Mouse (Mus musculus) neural tube, embryonic 12.5 days (tissue): ENCODE results near the gene Cmbl. TPM values are rescaled to one million over a fixed set of nuclear protein-coding genes. Genes with fewer than 3 reads are reported as not detected.

Experiments
- ATAC-seq: fragments of 200-750 bp; cut with Nextera tagmentation; 2 replicates; pipeline ENCODE4 v1.8.0; 2017; ENCODE audit warnings: low read depth, mild to moderate bottlenecking, moderate TSS enrichment, moderate library complexity; ENCODE audit not compliant: low FRiP score
- H3K27ac ChIP-seq: fragments of 300-500 bp; sonication (generic); 2 replicates; pipeline ENCODE4 v1.5.1; 2016
- H3K27me3 ChIP-seq: fragments of 300-500 bp; sonication (generic); replicated peaks from 2 replicates; pipeline ENCODE4 v1.6.1; 2016; ENCODE audit warnings: mild to moderate bottlenecking
- H3K36me3 ChIP-seq: fragments of 300-500 bp; sonication (generic); 2 replicates; pipeline ENCODE4 v1.6.1; 2016; ENCODE audit warnings: mild to moderate bottlenecking
- H3K4me1 ChIP-seq: fragments of 300-500 bp; sonication (generic); 2 replicates; pipeline ENCODE4 v1.6.1; 2016
- H3K4me2 ChIP-seq: fragments of 300-500 bp; sonication (generic); replicated peaks from 2 replicates; pipeline ENCODE4 v1.6.1; 2016; ENCODE audit warnings: mild to moderate bottlenecking
- H3K4me3 ChIP-seq: fragments of 300-500 bp; sonication (generic); 2 replicates; pipeline ENCODE4 v1.5.1; 2016
- H3K9ac ChIP-seq: fragments of 300-500 bp; sonication (generic); 2 replicates; pipeline ENCODE4 v1.6.1; 2016; ENCODE audit warnings: mild to moderate bottlenecking
- H3K9me3 ChIP-seq: fragments of 300-500 bp; sonication (generic); 2 replicates; pipeline ENCODE4 v1.6.1; 2016; ENCODE audit warnings: mild to moderate bottlenecking
- WGBS: fragments of 180-500 bp; shearing (Covaris S2); methylation state at CpG from one replicate; pipeline ENCODE4 v1.1.7; 2016; 5-methylcytosine and 5-hydroxymethylcytosine counted together
- polyA plus RNA-seq: library from polyadenylated mRNA; unstranded; fragments of >200 nt; fragmentation: Nextera tagmentation; extraction: Ambion mirVana; gene quantifications from 2 replicates; pipeline ENCODE4 v1.2.1, GENCODE M21; 2016

The Cmbl gene
- polyA plus RNA-seq, 1 experiment from 2014 or later, result 3.0 TPM

DNA sequence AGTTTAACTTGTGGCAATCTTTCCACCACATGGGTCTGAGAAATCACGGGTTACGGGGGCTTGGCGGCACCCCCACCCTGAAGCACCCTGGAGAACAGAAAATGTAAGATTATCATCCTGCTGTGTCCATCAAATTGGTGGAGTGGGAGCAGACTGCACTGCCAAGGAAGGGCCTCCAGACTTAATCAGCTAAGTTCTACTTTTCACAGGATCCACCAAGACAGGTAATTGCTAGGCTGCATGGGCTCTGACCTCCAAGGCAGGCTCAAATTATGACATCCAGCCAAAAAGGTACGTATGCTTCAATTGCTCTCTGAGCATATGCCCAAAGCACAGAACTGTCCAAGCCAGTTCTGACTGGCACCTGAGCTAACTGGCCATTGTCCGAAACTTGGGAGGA lies 25.0 kb downstream of the Cmbl start:
- Histone ChIP-seq H3K4me1 (no peaks in the 10 kb centered on the region), H3K4me2 (no peak overlapping the region), H3K36me3 (peaks cover 63% of the 10 kb centered on the region), H3K27ac (no peak overlapping the region), H3K9ac (no peak overlapping the region), H3K27me3 (no peaks in the 10 kb centered on the region), H3K9me3 (no peaks in the 10 kb centered on the region), H3K4me3 (no peak overlapping the region)
- WGBS, result 95% methylated on average over 5 of the region's 5 CpGs
- no peak for ATAC-seq

DNA sequence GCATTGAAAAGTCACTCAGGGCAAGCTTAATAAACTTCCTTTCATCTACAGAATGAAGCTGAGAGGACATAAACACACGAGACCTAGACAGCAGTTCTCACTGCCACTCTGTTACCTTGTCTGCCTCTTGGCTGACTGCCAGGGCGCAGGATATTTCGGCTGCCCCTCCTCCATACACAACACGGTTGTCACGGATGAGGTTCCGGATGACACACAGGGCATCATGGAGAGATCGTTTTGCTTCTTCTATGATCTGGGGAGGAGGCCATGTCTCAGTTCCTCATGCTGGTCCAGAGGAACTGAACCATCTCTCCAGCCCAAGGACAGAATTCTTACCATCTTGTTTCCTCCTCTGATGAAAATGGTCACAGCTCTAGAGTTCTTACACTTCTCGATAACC lies 27.3 kb downstream of the Cmbl start:
- no peaks in the 10 kb centered on the region for H3K27me3 ChIP-seq
- 94% methylated on average over 8 of the region's 8 CpGs for WGBS
- H3K4me3 ChIP-seq, result no peak overlapping the region
- H3K4me2 ChIP-seq, result no peak overlapping the region
- H3K27ac ChIP-seq, result no peak overlapping the region
- H3K9ac ChIP-seq, result no peak overlapping the region
- H3K36me3 ChIP-seq, result peaks cover 77% of the 10 kb centered on the region
- ATAC-seq, result no peak
- no peaks in the 10 kb centered on the region for H3K4me1 ChIP-seq
- H3K9me3 ChIP-seq, result no peaks in the 10 kb centered on the region

DNA sequence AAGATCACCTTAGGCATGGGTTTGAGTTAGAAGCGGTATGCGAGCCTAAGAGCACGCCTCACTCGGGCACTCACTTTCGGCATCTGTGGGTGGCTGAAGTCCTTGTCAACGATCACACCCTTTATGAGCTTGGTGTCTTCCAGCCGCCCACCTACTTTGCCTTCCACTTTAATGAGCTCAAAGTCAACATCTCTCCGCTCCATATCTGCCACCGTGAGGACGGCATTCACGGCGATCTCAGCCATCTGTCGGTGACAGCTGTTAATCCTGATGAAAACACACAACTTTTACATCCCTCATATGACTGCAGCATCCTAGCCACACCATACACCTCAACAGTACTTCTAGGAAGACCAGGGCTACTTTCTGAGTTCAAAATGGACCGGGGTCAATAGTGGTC lies 29.1 kb downstream of the Cmbl start:
- Histone ChIP-seq H3K9me3 (no peaks in the 10 kb centered on the region), H3K36me3 (peaks cover 80% of the 10 kb centered on the region), H3K9ac (no peak overlapping the region), H3K27me3 (no peaks in the 10 kb centered on the region), H3K27ac (no peak overlapping the region), H3K4me2 (no peak overlapping the region), H3K4me3 (no peak overlapping the region), H3K4me1 (peaks cover 4% of the 10 kb centered on the region)
- 91% methylated on average over 14 of the region's 14 CpGs for WGBS
- no peak for ATAC-seq

DNA sequence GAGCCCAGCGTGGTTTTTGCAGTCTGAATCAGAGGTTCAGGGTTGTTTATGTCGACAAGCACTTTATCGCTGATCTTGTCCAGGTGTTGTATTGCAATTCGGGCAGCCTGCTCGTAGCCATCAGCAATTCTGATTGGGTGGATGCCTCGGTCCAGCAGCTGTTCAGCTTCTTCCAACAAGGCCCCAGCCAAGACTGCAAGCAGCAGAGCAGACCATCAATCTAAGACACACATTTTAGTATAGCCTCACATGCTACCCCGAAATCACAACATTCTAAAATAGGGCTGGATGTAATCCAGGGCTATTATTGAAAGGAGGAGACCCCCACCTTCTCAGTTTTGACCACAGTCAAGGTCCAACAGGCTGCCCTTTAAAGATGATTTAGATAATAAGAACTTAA lies 30.5 kb downstream of the Cmbl start:
- H3K36me3 ChIP-seq, result peaks cover 66% of the 10 kb centered on the region
- ATAC-seq, result no peak
- peaks cover 18% of the 10 kb centered on the region for H3K4me1 ChIP-seq
- no peak overlapping the region for H3K27ac ChIP-seq
- H3K9ac ChIP-seq, result no peak overlapping the region
- no peaks in the 10 kb centered on the region for H3K27me3 ChIP-seq
- H3K4me3 ChIP-seq, result no peak overlapping the region
- H3K9me3 ChIP-seq, result no peaks in the 10 kb centered on the region
- 94% methylated on average over 7 of the region's 7 CpGs for WGBS
- no peak overlapping the region for H3K4me2 ChIP-seq

DNA sequence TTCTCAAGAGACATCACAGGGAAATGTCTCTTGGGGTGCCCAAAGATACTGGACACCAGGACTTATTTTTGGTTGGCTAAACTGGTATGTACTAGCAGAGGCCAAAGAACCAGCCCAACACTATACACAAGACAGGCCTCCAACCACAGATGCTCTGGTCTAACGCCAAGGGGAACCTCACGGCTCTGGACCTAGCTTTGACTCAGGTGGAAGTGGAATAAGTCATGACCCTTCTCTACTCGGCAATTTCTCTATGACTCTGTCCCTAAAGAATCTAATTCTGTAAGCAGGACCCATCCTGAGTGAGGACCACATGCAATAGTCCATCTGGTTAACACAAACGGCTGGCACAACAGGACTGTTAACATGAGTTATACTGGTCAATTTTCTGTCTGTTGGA lies 34.6 kb downstream of the Cmbl start:
- 75% methylated on average over 4 of the region's 4 CpGs for WGBS
- Histone ChIP-seq H3K36me3 (peaks cover 24% of the 10 kb centered on the region), H3K27me3 (no peaks in the 10 kb centered on the region), H3K4me1 (peaks cover 21% of the 10 kb centered on the region), H3K4me3 (no peak overlapping the region), H3K9me3 (no peaks in the 10 kb centered on the region), H3K9ac (0 out of 2 replicates have a peak overlapping the region, but pooled peaks have one; percentile 17), H3K27ac (no peak overlapping the region), H3K4me2 (peak overlapping the region; percentile 98)
- ATAC-seq, result no peak

DNA sequence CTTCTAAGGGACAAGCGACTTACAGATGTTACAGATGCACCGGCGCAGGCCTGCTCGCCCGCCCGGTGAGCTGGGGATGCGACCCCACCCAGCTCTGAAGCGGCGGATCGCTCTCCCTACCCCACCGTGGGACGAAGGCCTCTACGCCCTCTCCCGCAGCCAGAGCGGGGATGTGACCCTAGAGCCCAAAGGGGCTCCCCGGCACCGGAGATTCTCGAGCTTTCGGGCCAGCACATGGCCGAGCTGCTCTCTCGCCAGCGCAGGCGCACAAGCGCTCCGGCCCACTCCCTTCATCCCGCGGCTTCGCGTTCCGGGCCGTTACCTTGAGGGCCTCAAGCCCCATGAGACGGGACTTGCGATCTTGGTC lies 36.1 kb downstream of the Cmbl start:
- Histone ChIP-seq H3K9ac (peak overlapping the region; percentile 95), H3K27me3 (no peaks in the 10 kb centered on the region), H3K27ac (peak overlapping the region; percentile 29; the same call in 1 of the 2 replicates), H3K9me3 (no peaks in the 10 kb centered on the region), H3K36me3 (peaks cover 11% of the 10 kb centered on the region), H3K4me3 (peak overlapping the region; percentile 93), H3K4me2 (peak overlapping the region; percentile 98), H3K4me1 (peaks cover 21% of the 10 kb centered on the region)
- ATAC-seq, result peak; percentile 73
- WGBS, result under 1% methylated on average over 33 of the region's 33 CpGs

DNA sequence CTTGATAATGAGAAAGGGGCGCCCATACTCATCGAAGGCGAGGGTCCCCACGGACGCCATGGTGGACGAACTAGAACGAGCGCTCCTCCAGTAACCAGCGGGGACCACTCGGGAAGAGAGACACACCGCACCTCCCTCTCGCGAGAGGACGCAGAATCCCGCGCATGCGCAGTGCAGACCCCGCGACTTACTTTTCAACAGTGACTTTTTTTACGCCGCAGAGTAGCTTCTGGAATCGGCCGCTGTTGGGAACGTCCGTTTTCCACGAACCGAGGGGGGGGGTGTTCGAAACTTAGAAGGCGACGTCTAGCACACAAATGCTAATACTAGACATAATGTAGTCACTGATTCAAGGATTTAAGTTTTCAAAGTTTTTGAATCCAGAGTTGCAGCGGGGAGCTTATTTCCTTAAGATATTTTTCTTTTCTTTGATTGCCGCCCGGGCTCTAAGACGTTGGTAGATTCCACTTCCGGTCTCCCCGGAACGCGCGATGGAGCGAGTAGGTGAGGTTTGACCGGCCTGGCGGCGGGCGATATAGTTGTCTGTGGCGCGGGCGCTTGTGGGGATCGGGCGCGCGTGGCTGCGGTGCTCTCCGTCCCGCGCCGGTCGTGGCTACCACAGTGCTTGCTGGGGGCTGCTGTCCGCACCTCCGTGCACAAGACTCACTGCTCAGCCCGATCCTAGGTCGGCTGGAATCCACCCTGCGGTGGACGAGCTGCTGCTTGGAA lies 36.6 kb downstream of the Cmbl start, which contains the start of the genes Cct5 and Fam173b:
Gene Cct5 (minus strand): TSS at position 159 of the 729 bp plus-strand sequence.
Gene Fam173b (plus strand): TSS at position 207 of the 729 bp plus-strand sequence.
- no peaks in the 10 kb centered on the region for H3K27me3 ChIP-seq
- ATAC-seq, result peak; percentile 93
- H3K4me1 ChIP-seq, result peaks cover 21% of the 10 kb centered on the region
- H3K36me3 ChIP-seq, result peaks cover 11% of the 10 kb centered on the region
- peak within 1 kb of the TSS; percentile 87; the same call in 1 of the 2 replicates for H3K27ac ChIP-seq
- no peaks in the 10 kb centered on the region for H3K9me3 ChIP-seq
- under 1% methylated on average over 63 of the region's 63 CpGs for WGBS
- H3K4me3 ChIP-seq, result peak within 1 kb of the TSS; percentile 93
- H3K4me2 ChIP-seq, result peak within 1 kb of the TSS; percentile 98
- H3K9ac ChIP-seq, result peak within 1 kb of the TSS; percentile 95

DNA sequence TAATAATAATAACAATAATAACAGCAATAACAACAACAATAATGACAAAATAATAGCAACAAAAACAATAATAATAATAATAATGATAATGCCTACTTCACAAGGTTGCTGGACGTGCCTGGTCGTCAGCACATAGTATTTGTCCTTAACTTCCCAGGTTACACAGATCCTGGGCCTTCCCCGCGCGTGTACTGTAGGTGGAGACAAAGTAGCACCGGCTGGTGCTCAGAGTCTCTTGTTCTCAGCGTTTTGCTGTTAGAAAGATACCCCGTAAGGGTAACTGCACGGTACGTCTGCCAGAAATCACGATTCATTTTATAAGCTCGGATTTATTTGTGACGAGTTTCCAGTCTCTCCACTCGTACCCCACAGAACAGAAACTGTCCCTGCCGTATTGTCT lies 37.2 kb downstream of the Cmbl start:
- Histone ChIP-seq H3K9ac (peak overlapping the region; percentile 95), H3K27me3 (no peaks in the 10 kb centered on the region), H3K4me1 (peaks cover 21% of the 10 kb centered on the region), H3K4me2 (peak overlapping the region; percentile 98), H3K9me3 (no peaks in the 10 kb centered on the region), H3K36me3 (peaks cover 6% of the 10 kb centered on the region), H3K4me3 (peak overlapping the region; percentile 93), H3K27ac (peak overlapping the region; percentile 87; the same call in 1 of the 2 replicates)
- WGBS, result 10% methylated on average over 15 of the region's 15 CpGs
- ATAC-seq, result peak; percentile 73

DNA sequence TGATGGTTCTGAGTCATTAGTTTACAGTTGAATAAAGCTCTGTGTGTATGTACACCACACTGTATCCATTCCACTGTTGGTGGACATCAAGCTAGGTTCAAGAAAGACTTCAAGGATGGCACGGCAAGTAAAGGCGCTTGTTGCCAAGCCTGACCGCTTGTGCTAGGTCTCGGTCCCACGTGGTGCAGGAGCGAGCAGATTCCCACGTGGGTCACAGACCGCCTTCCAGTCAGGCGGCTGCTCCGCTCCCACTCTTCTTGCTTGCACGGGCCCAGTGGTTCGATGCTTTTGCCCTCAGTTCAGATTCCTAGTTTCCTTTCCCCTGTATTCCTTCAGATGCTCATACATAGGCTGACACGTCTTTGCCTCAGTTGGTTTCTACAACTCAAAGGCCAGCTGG lies 37.9 kb downstream of the Cmbl start:
- Histone ChIP-seq H3K27ac (no peak overlapping the region), H3K4me2 (peak overlapping the region; percentile 98)
- 91% methylated on average over 13 of the region's 13 CpGs for WGBS

DNA sequence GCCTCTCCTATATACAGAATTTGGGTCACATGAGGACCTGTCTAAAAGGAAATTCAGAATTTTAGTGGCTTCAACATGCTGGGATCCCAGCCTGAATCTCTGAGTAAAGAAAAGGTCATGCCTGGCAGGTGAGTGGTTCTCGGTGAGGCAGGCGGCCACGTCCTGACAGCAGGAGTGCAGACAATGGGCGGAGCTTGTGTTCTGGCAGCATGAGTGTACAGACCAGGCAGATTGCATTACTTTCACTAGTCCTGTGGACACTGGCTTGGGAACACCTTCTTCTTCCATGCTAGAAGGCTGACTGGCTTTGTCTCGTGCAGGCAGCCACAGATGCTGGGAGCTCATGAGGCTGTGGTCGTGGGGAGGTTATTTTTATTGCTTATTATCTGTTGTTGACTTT lies 41.6 kb downstream of the Cmbl start:
- no peak overlapping the region for H3K4me2 ChIP-seq
- H3K36me3 ChIP-seq, result no peaks in the 10 kb centered on the region; the same call in 1 of the 2 replicates
- 68% methylated on average over 6 of the region's 6 CpGs for WGBS
- H3K27ac ChIP-seq, result no peak overlapping the region
- H3K27me3 ChIP-seq, result no peaks in the 10 kb centered on the region
- no peak overlapping the region for H3K9ac ChIP-seq
- no peak for ATAC-seq
- no peak overlapping the region for H3K4me3 ChIP-seq
- no peaks in the 10 kb centered on the region; the same call in 1 of the 2 replicates for H3K4me1 ChIP-seq
- no peaks in the 10 kb centered on the region for H3K9me3 ChIP-seq

More for the DNA sequence above, 37.9 kb downstream of the Cmbl start:
- peaks cover 21% of the 10 kb centered on the region for H3K4me1 ChIP-seq
- no peaks in the 10 kb centered on the region for H3K9me3 ChIP-seq
- H3K27me3 ChIP-seq, result no peaks in the 10 kb centered on the region
- ATAC-seq, result no peak
- H3K4me3 ChIP-seq, result peak overlapping the region; percentile 93; the same call in 1 of the 2 replicates
- no peak overlapping the region for H3K9ac ChIP-seq
- peaks cover under 1% of the 10 kb centered on the region; the same call in 1 of the 2 replicates for H3K36me3 ChIP-seq

DNA sequence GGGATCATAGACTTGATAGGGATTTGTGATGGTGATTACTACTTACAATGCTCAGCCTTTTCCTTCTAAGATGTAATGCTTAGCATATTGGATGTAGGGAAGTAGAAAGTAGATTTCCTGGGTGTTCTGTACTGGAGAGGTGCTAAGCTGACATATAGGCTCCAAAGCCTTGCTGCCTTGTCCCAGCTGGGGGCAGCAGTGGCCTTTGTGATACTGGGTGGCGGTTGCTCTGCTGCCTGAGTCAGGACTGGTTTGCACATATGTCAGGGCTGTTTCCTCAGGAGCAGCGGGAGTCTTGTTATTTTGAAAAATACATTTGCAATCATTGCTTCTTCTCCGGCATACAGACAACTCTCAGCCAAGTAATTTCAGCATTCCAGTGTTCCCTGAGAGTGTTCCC lies 45.8 kb downstream of the Cmbl start:
- H3K4me2 ChIP-seq, result no peak overlapping the region
- WGBS, result 76% methylated on average over 3 of the region's 3 CpGs
- no peak for ATAC-seq
- no peak overlapping the region for H3K4me3 ChIP-seq
- H3K36me3 ChIP-seq, result peaks cover 8% of the 10 kb centered on the region; the same call in 1 of the 2 replicates
- H3K4me1 ChIP-seq, result no peaks in the 10 kb centered on the region
- H3K27ac ChIP-seq, result no peak overlapping the region
- no peaks in the 10 kb centered on the region for H3K9me3 ChIP-seq
- H3K9ac ChIP-seq, result no peak overlapping the region
- no peaks in the 10 kb centered on the region for H3K27me3 ChIP-seq

DNA sequence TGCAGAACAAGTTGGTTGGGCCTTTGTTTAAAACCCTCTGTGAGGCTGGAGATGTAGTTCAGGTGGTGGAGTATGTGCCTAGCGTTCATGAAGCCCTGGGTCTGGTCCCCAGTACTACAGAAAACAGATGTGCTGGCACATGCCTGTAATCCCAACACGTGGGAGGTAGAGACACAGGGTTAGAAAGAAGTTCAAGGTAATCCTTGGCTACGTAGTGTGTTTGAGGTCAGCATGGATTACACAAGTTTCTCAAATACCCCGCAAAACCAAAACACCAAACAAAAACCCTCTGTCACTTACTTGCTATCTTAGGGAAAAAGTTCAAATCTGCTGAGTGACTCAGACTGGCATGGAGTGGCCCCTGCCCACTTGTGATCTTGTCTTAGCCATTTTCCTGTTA lies 46.8 kb downstream of the Cmbl start:
- no peak overlapping the region for H3K27ac ChIP-seq
- WGBS, result 93% methylated on average over 4 of the region's 4 CpGs
- no peak overlapping the region for H3K4me3 ChIP-seq
- H3K9ac ChIP-seq, result no peak overlapping the region
- H3K9me3 ChIP-seq, result no peaks in the 10 kb centered on the region
- peaks cover 12% of the 10 kb centered on the region; the same call in 1 of the 2 replicates for H3K36me3 ChIP-seq
- H3K4me2 ChIP-seq, result no peak overlapping the region
- H3K27me3 ChIP-seq, result no peaks in the 10 kb centered on the region
- no peak for ATAC-seq
- no peaks in the 10 kb centered on the region for H3K4me1 ChIP-seq
